Mouse (Mus musculus): Measurements from ENCODE around the gene Chrm4. TPM values are rescaled to one million over a fixed set of nuclear protein-coding genes. Genes with fewer than 3 reads are reported as not detected.

Chrm4 gene
- total RNA-seq, 2 experiments from 2014 or later: not detected

GRCm38 (mm10) chr2:91934826-91935525 lies 7.9 kb downstream of the Chrm4 start:
- DNase-seq: no peak
- intact Hi-C loops (cut with DNase I; ENCODE audit: low total_unique reads): no loop called here

GRCm38 (mm10) chr2:91936154-91936553 lies 9.1 kb downstream of the Chrm4 start:
- no peak for DNase-seq
- intact Hi-C loops (cut with DNase I; ENCODE audit: low total_unique reads): no loop called here

- peak; percentile 7 for DNase-seq
Measured at GRCm38 (mm10) chr2:91939303-91939935, 12.4 kb downstream of the Chrm4 start.

GRCm38 (mm10) chr2:91942356-91942755 lies 15.3 kb downstream of the Chrm4 start:
- intact Hi-C loops (cut with DNase I; ENCODE audit: low total_unique reads): no loop called here

More at GRCm38 (mm10) chr2:91939303-91939935, 12.4 kb downstream of the Chrm4 start:
- intact Hi-C loops (cut with DNase I; ENCODE audit: low total_unique reads): no loop called here

GRCm38 (mm10) chr2:91944170-91944950 lies 17.3 kb downstream of the Chrm4 start:
- peak; percentile 78 for DNase-seq
- intact Hi-C loops (cut with DNase I; ENCODE audit: low total_unique reads): loop anchor here (2.0 kb wide), 1 partner anchor 16 kb away; no protein-coding TSS in a partner anchor

More at GRCm38 (mm10) chr2:91942356-91942755, 15.3 kb downstream of the Chrm4 start:
- DNase-seq: peak; percentile 5

GRCm38 (mm10) chr2:91945483-91945882 lies 18.4 kb downstream of the Chrm4 start, which contains the start of gene Gm9821:
Gm9821 (plus strand) TSS chr2:91945703.
- intact Hi-C loops (cut with DNase I; ENCODE audit: low total_unique reads): loop anchor here (2.0 kb wide), 1 partner anchor 15 kb away; no protein-coding TSS in a partner anchor
- DNase-seq: peak; percentile 6

GRCm38 (mm10) chr2:91946836-91947235 lies 19.8 kb downstream of the Chrm4 start:
- DNase-seq: peak; percentile 56
- intact Hi-C loops (cut with DNase I; ENCODE audit: low total_unique reads): no loop called here

GRCm38 (mm10) chr2:91947397-91948150 lies 20.5 kb downstream of the Chrm4 start:
- peak; percentile 77 for DNase-seq
- intact Hi-C loops (cut with DNase I; ENCODE audit: low total_unique reads): no loop called here

- peak; percentile 19 for DNase-seq
- intact Hi-C loops (cut with DNase I; ENCODE audit: low total_unique reads): no loop called here
Measured at GRCm38 (mm10) chr2:91948151-91948509, 21.1 kb downstream of the Chrm4 start.

GRCm38 (mm10) chr2:91948792-91949241 lies 21.8 kb downstream of the Chrm4 start:
- peak; percentile 37 for DNase-seq

GRCm38 (mm10) chr2:91949411-91950274 lies 22.6 kb downstream of the Chrm4 start:
- DNase-seq: peak; percentile 71
- intact Hi-C loops (cut with DNase I; ENCODE audit: low total_unique reads): no loop called here

More at GRCm38 (mm10) chr2:91948792-91949241, 21.8 kb downstream of the Chrm4 start:
- intact Hi-C loops (cut with DNase I; ENCODE audit: low total_unique reads): no loop called here

GRCm38 (mm10) chr2:91950275-91951085 lies 23.4 kb downstream of the Chrm4 start:
- DNase-seq: peak; percentile 63
- intact Hi-C loops (cut with DNase I; ENCODE audit: low total_unique reads): no loop called here

- intact Hi-C loops (cut with DNase I; ENCODE audit: low total_unique reads): no loop called here
- peak; percentile 61 for DNase-seq
Measured at GRCm38 (mm10) chr2:91953825-91954224, 26.8 kb downstream of the Chrm4 start.

- no peak for DNase-seq
- intact Hi-C loops (cut with DNase I; ENCODE audit: low total_unique reads): no loop called here
Measured at GRCm38 (mm10) chr2:91955121-91955591, 28.1 kb downstream of the Chrm4 start.

GRCm38 (mm10) chr2:91955875-91956274 lies 28.8 kb downstream of the Chrm4 start:
- intact Hi-C loops (cut with DNase I; ENCODE audit: low total_unique reads): no loop called here
- DNase-seq: no peak

- no peak for DNase-seq
Measured at GRCm38 (mm10) chr2:91957096-91957495, 30.0 kb downstream of the Chrm4 start.

GRCm38 (mm10) chr2:91958049-91958448 lies 31.0 kb downstream of the Chrm4 start:
- DNase-seq: no peak
- intact Hi-C loops (cut with DNase I; ENCODE audit: low total_unique reads): no loop called here

More at GRCm38 (mm10) chr2:91957096-91957495, 30.0 kb downstream of the Chrm4 start:
- intact Hi-C loops (cut with DNase I; ENCODE audit: low total_unique reads): no loop called here

Measured in gastrocnemius, postnatal 14 days (tissue).